Mouse (Mus musculus) bone marrow macrophage, adult 2 months (primary cell): Measurements from ENCODE around the gene Rtl10. TPM values are rescaled to one million over a fixed set of nuclear protein-coding genes. Genes with fewer than 3 reads are reported as not detected.
"Not testable (repeated sequence)": the region's sequence is repeated elsewhere in the genome, so short reads cannot be mapped to it uniquely, and the experiment has no call there.

Experiments
- H3K27ac ChIP-seq: 2 replicates; pipeline ENCODE4 v1.5.1; 2012; ENCODE audit warnings: low read depth, low read length; ENCODE audit not compliant: insufficient read depth
- H3K4me1 ChIP-seq: 2 replicates; pipeline ENCODE4 v1.6.1; 2012; ENCODE audit warnings: low read length; ENCODE audit not compliant: control insufficient read depth, insufficient read depth
- H3K4me3 ChIP-seq: 2 replicates; pipeline ENCODE4 v1.5.1; 2012; ENCODE audit warnings: mild to moderate bottlenecking, low read length, moderate library complexity; ENCODE audit not compliant: insufficient read depth
- CTCF ChIP-seq: IDR thresholded peaks from 2 replicates; pipeline ENCODE4 v1.5.1; 2012; ENCODE audit warnings: low read depth, mild to moderate bottlenecking, low read length, moderate library complexity
- POLR2A ChIP-seq: IDR thresholded peaks from 2 replicates; pipeline ENCODE4 v1.6.1; 2012; ENCODE audit warnings: mild to moderate bottlenecking, low read depth, low read length, borderline replicate concordance
- polyA plus RNA-seq: library from polyadenylated mRNA; stranded (reverse); fragments of >200 nt; gene quantifications from 2 replicates; pipeline ENCODE4 v1.2.4, GENCODE M21; 2012; ENCODE audit not compliant: missing spikeins, insufficient read depth, insufficient read length

Gene Rtl10
- polyA plus RNA-seq, 1 experiment: 0.94 TPM

DNA sequence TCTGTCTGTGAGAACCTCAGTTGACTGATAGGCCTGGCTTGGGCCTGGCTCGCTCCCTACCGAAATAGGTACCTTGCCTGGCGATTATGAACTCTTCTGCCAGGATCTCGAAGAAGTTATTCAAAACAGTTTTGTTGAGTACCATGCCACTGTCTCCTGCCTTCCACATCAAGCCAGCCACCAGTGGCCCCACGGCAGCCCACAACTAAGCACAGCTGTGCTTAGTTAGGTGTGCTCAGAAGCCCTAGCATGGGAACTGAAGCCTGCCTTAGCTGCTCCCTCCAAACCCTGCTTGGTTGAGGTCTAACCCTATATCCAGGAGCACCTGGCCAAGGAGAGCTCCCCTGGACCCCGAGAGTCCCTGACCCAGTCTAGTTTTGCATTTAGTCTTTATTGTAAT, 2.8 kb downstream of the Rtl10 start:
- TF ChIP-seq POLR2A: no peak
- no peak for TF ChIP-seq CTCF
- H3K27ac ChIP-seq: no peak overlapping the region

DNA sequence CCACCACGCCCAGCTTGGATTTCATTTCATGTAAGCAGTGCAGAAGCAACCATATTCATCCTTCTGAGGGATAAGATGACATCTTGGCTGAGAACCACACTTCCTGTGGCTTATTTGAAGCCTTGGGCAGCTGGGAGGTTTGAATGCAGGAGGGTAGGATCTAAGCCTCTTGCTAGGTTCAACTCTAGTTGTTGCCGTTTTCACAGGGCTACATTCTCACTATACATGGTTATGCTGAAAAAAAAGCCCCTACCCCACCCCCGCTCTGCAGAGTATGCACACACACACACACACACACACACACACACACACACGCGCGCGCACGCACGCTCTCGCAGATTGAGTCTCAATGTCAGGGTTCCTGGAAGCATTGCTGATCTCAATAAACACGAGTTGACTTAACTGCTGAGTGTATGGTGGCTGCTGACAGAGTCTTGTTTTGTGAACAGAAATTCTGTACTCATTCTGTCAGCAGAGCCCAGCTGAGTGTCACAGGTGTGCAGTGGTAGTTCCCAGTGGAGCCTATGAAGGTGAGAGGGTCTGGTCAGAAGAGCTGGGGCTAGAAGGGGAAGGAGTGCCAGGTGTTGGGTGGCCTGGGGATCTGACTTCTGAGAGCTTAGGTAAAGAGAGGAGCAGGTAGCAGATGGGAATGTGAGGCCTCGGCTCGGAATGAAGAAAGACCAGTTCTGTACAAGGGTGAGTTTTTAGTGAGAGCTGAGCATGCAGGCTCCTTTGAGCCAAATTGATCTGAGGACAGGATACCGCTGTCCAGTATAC, 5.1 kb downstream of the Rtl10 start:
- Histone ChIP-seq H3K4me3 (no peak overlapping the region), H3K4me1 (peaks cover 4% of the 10 kb centered on the region; the same call in 1 of the 2 replicates), H3K27ac (no peak overlapping the region)
- TF ChIP-seq POLR2A (no peak), CTCF (no peak)

More for the DNA sequence above, 2.8 kb downstream of the Rtl10 start:
- peaks cover 4% of the 10 kb centered on the region; the same call in 1 of the 2 replicates for H3K4me1 ChIP-seq
- no peak overlapping the region for H3K4me3 ChIP-seq

GRCm38 (mm10) chr16:18506524-18507199, 8.0 kb downstream of the Rtl10 start:
- no peak overlapping the region for H3K27ac ChIP-seq
- H3K4me3 ChIP-seq: no peak overlapping the region
- TF ChIP-seq CTCF (no peak), POLR2A (no peak)
- H3K4me1 ChIP-seq: no peaks in the 10 kb centered on the region

DNA sequence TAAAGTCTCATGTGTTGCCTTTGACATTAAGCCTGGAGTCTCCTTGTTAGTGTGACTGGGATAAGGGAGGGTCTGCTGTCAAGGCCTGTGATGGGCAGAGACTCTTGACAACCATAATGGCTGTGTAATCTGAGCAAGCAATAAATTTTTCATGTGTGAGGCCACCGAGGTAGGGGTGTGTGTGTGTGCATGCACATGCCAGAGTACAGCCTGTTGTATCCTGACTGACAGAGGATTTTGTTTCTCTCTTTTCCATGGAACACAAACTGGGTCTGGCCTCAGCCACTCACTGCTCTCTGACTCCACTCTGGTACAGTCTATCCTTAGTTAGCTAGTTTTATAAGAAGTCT, 8.5 kb downstream of the Rtl10 start:
- Histone ChIP-seq H3K4me3 (no peak overlapping the region), H3K27ac (no peak overlapping the region), H3K4me1 (no peaks in the 10 kb centered on the region)
- TF ChIP-seq CTCF: no peak
- TF ChIP-seq POLR2A: no peak

DNA sequence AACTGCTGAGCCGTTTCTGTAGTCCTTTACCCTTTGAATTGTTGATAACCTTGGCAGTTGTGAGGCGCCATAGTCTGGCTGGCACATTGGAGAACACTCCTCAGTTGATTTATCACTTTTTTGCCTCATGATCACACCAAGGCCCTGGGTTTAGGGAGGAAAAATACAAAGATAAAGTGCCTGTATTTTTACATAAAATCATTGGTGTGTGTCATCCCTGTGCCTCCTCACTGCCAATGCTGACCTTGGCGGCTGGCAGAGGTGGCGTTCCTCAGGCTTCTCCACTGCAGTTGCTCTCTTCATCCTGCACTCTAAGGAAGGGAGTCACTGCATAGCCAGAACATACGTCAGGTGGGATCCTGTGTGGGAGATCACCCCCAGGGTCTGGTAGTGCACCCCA, 13.0 kb downstream of the Rtl10 start:
- no peak overlapping the region for H3K4me3 ChIP-seq
- no peaks in the 10 kb centered on the region for H3K4me1 ChIP-seq
- TF ChIP-seq POLR2A (no peak), CTCF (no peak)
- no peak overlapping the region for H3K27ac ChIP-seq

- no peaks in the 10 kb centered on the region for H3K4me1 ChIP-seq
- no peak overlapping the region for H3K4me3 ChIP-seq
- TF ChIP-seq POLR2A (no peak), CTCF (no peak)
- no peak overlapping the region for H3K27ac ChIP-seq
Observed at GRCm38 (mm10) chr16:18513508-18513907, 14.8 kb downstream of the Rtl10 start.

DNA sequence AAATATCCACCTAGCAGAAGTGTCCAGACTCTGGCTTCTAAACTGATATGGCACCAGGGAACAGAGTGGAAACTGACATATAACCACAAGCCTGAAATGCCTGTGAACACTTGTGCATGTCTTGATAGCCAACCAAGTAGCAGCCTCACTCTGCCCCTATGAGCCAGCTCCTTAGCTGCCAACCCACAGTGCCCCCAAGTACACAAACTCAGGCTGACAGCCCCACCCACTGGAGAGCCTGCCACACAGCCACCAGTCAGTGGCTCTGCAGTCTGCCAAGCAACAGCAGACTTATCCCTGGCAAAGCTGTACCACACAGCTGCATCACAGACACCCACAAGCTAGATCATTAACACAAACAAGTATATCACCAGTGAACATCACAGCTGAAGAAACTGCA, 19.4 kb downstream of the Rtl10 start:
- no peak overlapping the region for H3K4me3 ChIP-seq
- H3K27ac ChIP-seq: no peak overlapping the region
- TF ChIP-seq POLR2A: no peak
- TF ChIP-seq CTCF: no peak
- no peaks in the 10 kb centered on the region for H3K4me1 ChIP-seq

GRCm38 (mm10) chr16:18523563-18524245, 25.0 kb downstream of the Rtl10 start:
- Histone ChIP-seq H3K4me1 (peaks cover 1% of the 10 kb centered on the region; the same call in 1 of the 2 replicates), H3K27ac (no peak overlapping the region), H3K4me3 (no peak overlapping the region)
- no peak for TF ChIP-seq CTCF

GRCm38 (mm10) chr16:18528656-18529055, 30.0 kb downstream of the Rtl10 start:
- peaks cover 2% of the 10 kb centered on the region; the same call in 1 of the 2 replicates for H3K4me1 ChIP-seq

DNA sequence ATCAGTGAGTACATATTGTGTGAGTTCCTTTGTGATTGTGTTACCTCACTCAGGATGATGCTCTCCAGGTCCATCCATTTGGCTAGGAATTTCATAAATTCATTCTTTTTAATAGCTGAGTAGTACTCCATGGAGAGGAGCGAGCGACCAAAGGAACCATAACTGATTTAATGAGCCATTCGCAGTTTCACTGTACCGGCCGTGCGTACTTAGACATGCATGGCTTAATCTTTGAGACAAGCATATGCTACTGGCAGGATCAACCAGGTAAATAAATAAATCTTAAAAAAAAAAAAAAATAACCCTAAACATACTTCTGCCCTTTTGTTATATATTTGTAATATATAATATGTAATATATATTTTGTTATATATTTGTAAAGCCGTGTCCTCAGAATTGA, 34.4 kb downstream of the Rtl10 start:
- H3K27ac ChIP-seq, H3K4me1 ChIP-seq, H3K4me3 ChIP-seq: not testable (repeated sequence)

More at GRCm38 (mm10) chr16:18528656-18529055, 30.0 kb downstream of the Rtl10 start:
- TF ChIP-seq CTCF (no peak), POLR2A (no peak)
- no peak overlapping the region for H3K4me3 ChIP-seq
- no peak overlapping the region for H3K27ac ChIP-seq
